Mouse (Mus musculus): Measurements from ENCODE around the gene Klhl23.

DNA sequence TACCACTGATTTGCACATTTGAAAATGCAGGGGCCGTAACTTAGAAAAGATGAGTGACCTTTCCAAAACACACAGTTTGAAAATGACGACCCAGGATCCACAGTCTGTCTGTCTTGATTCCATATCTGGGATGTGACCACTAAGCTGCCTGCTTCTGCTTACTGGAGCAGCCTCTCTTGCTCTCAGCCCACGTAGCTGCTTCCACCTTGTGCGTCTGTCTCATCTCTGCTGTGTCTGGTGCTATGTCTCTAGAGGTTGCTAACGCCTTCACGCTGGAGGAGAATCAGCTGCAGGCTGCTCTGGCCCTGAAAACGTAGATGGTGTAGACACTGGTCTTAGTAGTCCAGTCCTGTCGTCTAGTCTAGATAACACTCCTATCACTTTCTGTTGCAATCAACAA lies 8.4 kb downstream of the Klhl23 start:
- TF ChIP-seq CTCF (IDR thresholded peaks at IDR 0.05; ENCODE audit: low read depth, low read length) (no peak), GATA1 (IDR thresholded peaks at IDR 0.05; ENCODE audit: borderline replicate concordance, low read length) (no peak)

All from G1E (cell line).